ENCODE assay signal across 9 mouse cellular contexts in genomic region chrX:140479171-140479570, GRCm38 (mm10). TPM values are rescaled to one million over a fixed set of nuclear protein-coding genes. Genes with fewer than 3 reads are reported as not detected.
DNase-seq lines count a peak whose midpoint lies in the region; ATAC-seq lines count a peak whose summit lies in the region.
"Had no signal": no experiment of that assay in that cellular context is flagged by ENCODE, and none has a peak within 500 bp of the region (broad histone marks: within the 10 kb centered on the region; RNA-seq: fewer than 3 reads in every experiment).

No protein-coding gene starts in this region.

- H3K9me3 ChIP-seq in forebrain, embryonic 14.5 days (replicated peaks; ENCODE audit: control insufficient read depth, low read length): no peaks in the 10 kb centered on the region
- H3K9me3 ChIP-seq in forebrain, embryonic 12.5 days: no peaks in the 10 kb centered on the region
- H3K9me3 ChIP-seq: neural tube, embryonic 12.5 days had no signal

- no peak for ATAC-seq in forebrain, embryonic 14.5 days
- ATAC-seq in forebrain, embryonic 12.5 days (ENCODE audit: low FRiP score): no peak
- peak; percentile 94 for ATAC-seq in megakaryocyte, adult 5-6 weeks (ENCODE audit: poor library complexity, severe bottlenecking)

- peak; percentile 8 for DNase-seq in forebrain, embryonic 14.5 days (ENCODE audit: low spot score)
- peak; percentile 19 to 22 for DNase-seq in right cerebral cortex, adult 2 months (ENCODE audit: low spot score in 2 of 2)
- no peak for DNase-seq in right cerebral cortex, postnatal 25 days
- DNase-seq in cerebellum, postnatal 10 days: peak; percentile 48 to 51
- peak; percentile 49 for DNase-seq in kidney, adult 9 months
- DNase-seq in thymus, postnatal 10 days (ENCODE audit: low spot score in 2 of 2): peak; percentile 27 to 45

- no peak overlapping the region for H3K4me2 ChIP-seq in forebrain, embryonic 14.5 days (ENCODE audit: low read length)
- no peak overlapping the region for H3K4me2 ChIP-seq in forebrain, embryonic 12.5 days
- H3K4me2 ChIP-seq: neural tube, embryonic 12.5 days had no signal

- H3K9ac ChIP-seq in forebrain, embryonic 14.5 days (ENCODE audit: low read length): no peak overlapping the region
- no peak overlapping the region for H3K9ac ChIP-seq in forebrain, embryonic 12.5 days
- H3K9ac ChIP-seq: neural tube, embryonic 12.5 days had no signal

- H3K4me1 ChIP-seq in forebrain, embryonic 14.5 days (ENCODE audit: control insufficient read depth, insufficient read depth, low read length): no peaks in the 10 kb centered on the region
- no peaks in the 10 kb centered on the region for H3K4me1 ChIP-seq in forebrain, embryonic 12.5 days
- H3K4me1 ChIP-seq: neural tube, embryonic 12.5 days had no signal

- no peak overlapping the region for H3K27ac ChIP-seq in forebrain, embryonic 14.5 days (ENCODE audit: low read depth, low read length)
- H3K27ac ChIP-seq in forebrain, embryonic 12.5 days: no peak overlapping the region
- H3K27ac ChIP-seq: neural tube, embryonic 12.5 days had no signal

- 54% methylated on average over 4 of the region's 5 CpGs for WGBS in forebrain, embryonic 14.5 days
- WGBS in forebrain, embryonic 12.5 days: 60% methylated on average over 4 of the region's 5 CpGs

- H3K4me3 ChIP-seq in forebrain, embryonic 14.5 days (ENCODE audit: low read depth, low read length): no peak overlapping the region
- no peak overlapping the region for H3K4me3 ChIP-seq in forebrain, embryonic 12.5 days (replicated peaks)
- H3K4me3 ChIP-seq: neural tube, embryonic 12.5 days had no signal

- 0 out of 2 replicates have a peak, but pooled peaks cover 4% of the 10 kb centered on the region for H3K36me3 ChIP-seq in forebrain, embryonic 14.5 days (ENCODE audit: control insufficient read depth, insufficient read depth, low read length)
- no peaks in the 10 kb centered on the region for H3K36me3 ChIP-seq in forebrain, embryonic 12.5 days (replicated peaks)

- no peaks in the 10 kb centered on the region for H3K27me3 ChIP-seq in forebrain, embryonic 14.5 days (replicated peaks; ENCODE audit: control insufficient read depth, insufficient read depth, low read length)
- H3K27me3 ChIP-seq in forebrain, embryonic 12.5 days: peaks cover 17% of the 10 kb centered on the region
- H3K27me3 ChIP-seq: neural tube, embryonic 12.5 days had no signal

RNA-seq across cellular contexts. Expression of gene Prps1, which starts 22.8 kb away (rescaled TPM):
- polyA plus RNA-seq in forebrain, embryonic 14.5 days (2014; fragmentation: Nextera tagmentation; extraction: Ambion mirVana): 84.8 and 87.1 TPM in 2 replicates
- 67.4 and 70.9 TPM in 2 replicates for polyA plus RNA-seq in forebrain, embryonic 12.5 days (2016; fragmentation: Nextera tagmentation; extraction: Ambion mirVana)
- total RNA-seq in megakaryocyte, adult 5-6 weeks (2015): 30.8 and 33.7 TPM in 2 replicates
- total RNA-seq in megakaryocyte, adult 5-6 weeks (2017): 17.8 and 26.5 TPM in 2 replicates
